Mouse (Mus musculus) lung, embryonic 16.5 days (tissue): ENCODE results near the gene Ccnt1. TPM values are rescaled to one million over a fixed set of nuclear protein-coding genes. Genes with fewer than 3 reads are reported as not detected.
A peak's percentile ranks its signal among the peaks of the same experiment; 100 is the strongest.

Experiments
- ATAC-seq: fragments of 200-750 bp; cut with Nextera tagmentation; 2 replicates; pipeline ENCODE4 v1.8.0; 2017; ENCODE audit warnings: low read depth, mild to moderate bottlenecking, moderate library complexity
- H3K27ac ChIP-seq: fragments of 300-500 bp; sonication (generic); 2 replicates; pipeline ENCODE4 v1.5.1; 2014; ENCODE audit warnings: mild to moderate bottlenecking, control low read depth, low read length
- H3K27me3 ChIP-seq: fragments of 300-500 bp; sonication (generic); 2 replicates; pipeline ENCODE4 v1.6.1; 2014; ENCODE audit warnings: low read depth, low read length, mixed read lengths; ENCODE audit not compliant: control insufficient read depth, insufficient read depth
- H3K36me3 ChIP-seq: fragments of 300-500 bp; sonication (generic); 2 replicates; pipeline ENCODE4 v1.6.1; 2014; ENCODE audit warnings: low read length; ENCODE audit not compliant: control insufficient read depth, insufficient read depth
- H3K4me1 ChIP-seq: fragments of 300-500 bp; sonication (generic); replicated peaks from 2 replicates; pipeline ENCODE4 v1.6.1; 2014; ENCODE audit warnings: low read length, mixed read lengths; ENCODE audit not compliant: control insufficient read depth, insufficient read depth
- H3K4me2 ChIP-seq: fragments of 300-500 bp; sonication (generic); 2 replicates; pipeline ENCODE4 v1.6.1; 2014; ENCODE audit warnings: low read depth, low read length, control low read depth
- H3K4me3 ChIP-seq: fragments of 300-500 bp; sonication (generic); 2 replicates; pipeline ENCODE4 v1.5.1; 2014; ENCODE audit warnings: mild to moderate bottlenecking, low read length, control low read depth
- H3K9ac ChIP-seq: fragments of 300-500 bp; sonication (generic); 2 replicates; pipeline ENCODE4 v1.6.1; 2014; ENCODE audit warnings: low read length, control low read depth
- H3K9me3 ChIP-seq: fragments of 300-500 bp; sonication (generic); 2 replicates; pipeline ENCODE4 v1.6.1; 2016; ENCODE audit warnings: low read length; ENCODE audit not compliant: control insufficient read depth
- WGBS: fragments of 180-500 bp; shearing (Covaris S2); extraction: QIAGEN DNeasy Blood & Tissue Kit; methylation state at CpG from one replicate; pipeline ENCODE4 v1.1.7; 2014; 5-methylcytosine and 5-hydroxymethylcytosine counted together
- polyA plus RNA-seq: library from polyadenylated mRNA; unstranded; fragments of >200 nt; fragmentation: Nextera tagmentation; extraction: Ambion mirVana; gene quantifications from 2 replicates; pipeline ENCODE4 v1.2.1, GENCODE M21; 2015

Ccnt1 gene
- polyA plus RNA-seq, 1 experiment from 2014 or later = 64.2 TPM

DNA sequence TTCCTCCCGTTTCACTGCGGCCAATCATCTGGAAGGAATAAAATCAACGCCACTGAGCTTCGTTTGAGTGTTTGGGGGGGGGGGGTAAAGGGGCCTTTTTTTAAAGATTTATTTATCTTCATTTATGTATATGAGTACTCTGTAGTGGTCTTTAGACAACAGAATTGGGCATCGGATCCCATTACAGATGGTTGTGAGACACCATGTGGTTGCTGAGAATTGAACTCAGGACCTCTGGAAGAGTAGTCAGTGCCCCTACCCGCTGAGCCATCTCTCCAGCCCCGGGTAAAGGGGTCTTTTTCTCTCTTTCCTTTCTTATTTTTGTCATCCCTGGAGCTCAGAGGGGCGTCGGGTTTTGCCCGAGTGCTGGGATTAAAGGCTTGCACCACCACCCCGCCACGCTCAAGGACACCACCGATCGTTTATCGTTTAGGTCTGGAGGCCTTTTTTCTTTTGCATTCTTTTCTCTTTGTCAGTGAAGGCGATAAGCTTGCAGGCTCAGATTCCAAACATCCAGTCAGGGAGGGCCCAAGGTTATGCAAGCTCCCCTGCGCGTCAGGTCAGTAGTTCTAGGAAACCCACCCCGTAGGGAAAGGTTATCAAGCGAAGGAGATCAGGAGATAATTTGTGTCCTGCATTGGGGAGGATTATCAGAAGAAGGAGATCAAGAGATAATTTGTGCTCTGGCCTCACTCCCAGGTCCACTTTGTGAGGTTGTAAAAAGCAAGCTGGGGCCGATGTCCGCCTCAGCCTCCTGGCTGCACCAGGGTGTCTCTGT is 2.3 kb downstream of the Ccnt1 start:
- peak overlapping the region; percentile 79 for H3K4me2 ChIP-seq
- H3K9ac ChIP-seq = peak overlapping the region; percentile 88
- H3K27ac ChIP-seq = peak overlapping the region; percentile 90
- no peaks in the 10 kb centered on the region for H3K27me3 ChIP-seq
- WGBS = 4% methylated on average over 22 of the region's 22 CpGs
- peaks cover 24% of the 10 kb centered on the region for H3K4me1 ChIP-seq
- H3K36me3 ChIP-seq = peaks cover 5% of the 10 kb centered on the region; the same call in 1 of the 2 replicates
- H3K4me3 ChIP-seq = peak overlapping the region; percentile 97
- H3K9me3 ChIP-seq = no peaks in the 10 kb centered on the region
- no peak for ATAC-seq

GRCm38 (mm10) chr15:98567278-98568134 is 3.2 kb downstream of the Ccnt1 start:
- Histone ChIP-seq H3K36me3 (peaks cover 8% of the 10 kb centered on the region; the same call in 1 of the 2 replicates), H3K9me3 (no peaks in the 10 kb centered on the region), H3K4me3 (peak overlapping the region; percentile 97), H3K4me2 (peak overlapping the region; percentile 92), H3K27ac (peak overlapping the region; percentile 98), H3K4me1 (peaks cover 24% of the 10 kb centered on the region), H3K27me3 (no peaks in the 10 kb centered on the region), H3K9ac (peak overlapping the region; percentile 94)
- under 1% methylated on average over 85 of the region's 88 CpGs for WGBS
- peak; percentile 97 for ATAC-seq

GRCm38 (mm10) chr15:98566973-98567277 is 3.8 kb downstream of the Ccnt1 start:
- Histone ChIP-seq H3K4me2 (peak overlapping the region; percentile 92), H3K27ac (peak overlapping the region; percentile 98), H3K27me3 (no peaks in the 10 kb centered on the region), H3K4me3 (peak overlapping the region; percentile 97), H3K9ac (peak overlapping the region; percentile 94), H3K36me3 (peaks cover 8% of the 10 kb centered on the region; the same call in 1 of the 2 replicates), H3K4me1 (peaks cover 24% of the 10 kb centered on the region), H3K9me3 (no peaks in the 10 kb centered on the region)
- WGBS = under 1% methylated on average over 15 of the region's 15 CpGs
- ATAC-seq = no peak

DNA sequence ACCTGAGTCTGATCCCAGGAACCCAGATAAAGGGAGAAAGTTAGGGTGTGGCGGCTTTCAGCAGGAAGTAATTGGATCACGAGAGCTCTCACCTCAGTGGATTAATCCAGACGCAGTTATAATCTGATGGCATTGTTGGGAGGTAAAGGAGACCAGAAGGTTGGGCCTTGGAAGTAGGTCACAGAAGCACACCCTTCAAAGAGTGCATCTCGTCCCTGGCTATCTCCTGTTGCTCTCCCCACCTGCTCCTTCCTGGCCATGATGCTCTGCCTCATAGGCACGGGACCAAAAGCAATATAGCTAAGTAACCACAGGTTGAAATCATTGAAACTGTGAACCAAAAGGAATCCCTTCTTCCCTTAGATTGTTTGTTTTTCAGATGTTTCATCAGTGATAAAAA is 13.5 kb downstream of the Ccnt1 start:
- no peak overlapping the region for H3K27ac ChIP-seq
- no peak overlapping the region for H3K4me2 ChIP-seq
- no peaks in the 10 kb centered on the region for H3K9me3 ChIP-seq
- no peaks in the 10 kb centered on the region for H3K27me3 ChIP-seq
- no peak for ATAC-seq
- no peak overlapping the region for H3K9ac ChIP-seq
- H3K4me3 ChIP-seq = no peak overlapping the region
- WGBS = 83% methylated on average over 5 of the region's 5 CpGs
- no peaks in the 10 kb centered on the region for H3K4me1 ChIP-seq
- H3K36me3 ChIP-seq = peaks cover 28% of the 10 kb centered on the region

GRCm38 (mm10) chr15:98555881-98556280 is 14.8 kb downstream of the Ccnt1 start:
- Histone ChIP-seq H3K27ac (no peak overlapping the region), H3K36me3 (peaks cover 36% of the 10 kb centered on the region), H3K9ac (no peak overlapping the region), H3K27me3 (no peaks in the 10 kb centered on the region), H3K4me3 (no peak overlapping the region), H3K9me3 (no peaks in the 10 kb centered on the region), H3K4me1 (no peaks in the 10 kb centered on the region), H3K4me2 (no peak overlapping the region)
- WGBS = 85% methylated on average over 4 of the region's 4 CpGs
- ATAC-seq = no peak

DNA sequence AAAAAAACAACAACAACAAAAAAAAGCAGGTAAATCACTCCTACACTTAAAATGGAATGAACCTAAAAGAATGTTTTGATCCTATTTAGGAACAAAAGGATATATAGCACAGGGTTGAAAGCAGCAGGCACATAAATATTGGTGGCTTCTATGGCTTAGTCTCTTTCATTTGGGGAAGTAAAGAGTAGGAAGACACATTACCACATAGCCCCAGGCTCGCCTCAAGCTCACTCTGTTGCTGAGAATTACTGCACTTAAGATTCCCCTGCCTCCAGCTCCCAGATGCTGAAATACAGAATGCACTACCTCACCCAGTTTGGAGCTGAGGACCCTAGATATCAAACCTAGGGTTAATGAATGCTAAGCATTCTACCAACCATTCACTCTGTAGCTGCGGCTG is 18.0 kb downstream of the Ccnt1 start:
- Histone ChIP-seq H3K4me2 (no peak overlapping the region), H3K9ac (no peak overlapping the region), H3K36me3 (peaks cover 35% of the 10 kb centered on the region), H3K9me3 (no peaks in the 10 kb centered on the region), H3K4me1 (no peaks in the 10 kb centered on the region), H3K27ac (no peak overlapping the region), H3K4me3 (no peak overlapping the region), H3K27me3 (no peaks in the 10 kb centered on the region)
- WGBS = 84% methylated on average over 2 of the region's 2 CpGs
- ATAC-seq = no peak

- no peak for ATAC-seq
- H3K9me3 ChIP-seq = no peaks in the 10 kb centered on the region
- H3K4me1 ChIP-seq = no peaks in the 10 kb centered on the region
- peaks cover 51% of the 10 kb centered on the region for H3K36me3 ChIP-seq
- 93% methylated on average over 5 of the region's 5 CpGs for WGBS
- H3K4me3 ChIP-seq = no peak overlapping the region
- H3K4me2 ChIP-seq = no peak overlapping the region
- H3K27me3 ChIP-seq = no peaks in the 10 kb centered on the region
- no peak overlapping the region for H3K9ac ChIP-seq
- H3K27ac ChIP-seq = no peak overlapping the region
Measured at GRCm38 (mm10) chr15:98546843-98547242, 23.9 kb downstream of the Ccnt1 start.

- H3K4me3 ChIP-seq = no peak overlapping the region
- peaks cover 42% of the 10 kb centered on the region for H3K36me3 ChIP-seq
- WGBS = 90% methylated on average over 3 of the region's 3 CpGs
- no peaks in the 10 kb centered on the region for H3K27me3 ChIP-seq
- no peak overlapping the region for H3K9ac ChIP-seq
- H3K4me2 ChIP-seq = no peak overlapping the region
- ATAC-seq = no peak
- no peaks in the 10 kb centered on the region for H3K9me3 ChIP-seq
- H3K27ac ChIP-seq = no peak overlapping the region
- no peaks in the 10 kb centered on the region for H3K4me1 ChIP-seq
Measured at GRCm38 (mm10) chr15:98545151-98545550, 25.6 kb downstream of the Ccnt1 start.

- Histone ChIP-seq H3K9me3 (no peaks in the 10 kb centered on the region), H3K4me3 (no peak overlapping the region), H3K27ac (no peak overlapping the region), H3K9ac (no peak overlapping the region), H3K4me1 (no peaks in the 10 kb centered on the region), H3K27me3 (no peaks in the 10 kb centered on the region), H3K4me2 (no peak overlapping the region), H3K36me3 (peaks cover 38% of the 10 kb centered on the region)
- no peak for ATAC-seq
- 86% methylated on average over 4 of the region's 4 CpGs for WGBS
Measured at GRCm38 (mm10) chr15:98543341-98543740, 27.4 kb downstream of the Ccnt1 start.
